Mouse (Mus musculus): ENCODE results near the gene Pdzd2. TPM values are rescaled to one million over a fixed set of nuclear protein-coding genes. Genes with fewer than 3 reads are reported as not detected.

Pdzd2 gene
- total RNA-seq, 2 experiments from 2014 or later, result 39.4 to 46.7 TPM

DNA sequence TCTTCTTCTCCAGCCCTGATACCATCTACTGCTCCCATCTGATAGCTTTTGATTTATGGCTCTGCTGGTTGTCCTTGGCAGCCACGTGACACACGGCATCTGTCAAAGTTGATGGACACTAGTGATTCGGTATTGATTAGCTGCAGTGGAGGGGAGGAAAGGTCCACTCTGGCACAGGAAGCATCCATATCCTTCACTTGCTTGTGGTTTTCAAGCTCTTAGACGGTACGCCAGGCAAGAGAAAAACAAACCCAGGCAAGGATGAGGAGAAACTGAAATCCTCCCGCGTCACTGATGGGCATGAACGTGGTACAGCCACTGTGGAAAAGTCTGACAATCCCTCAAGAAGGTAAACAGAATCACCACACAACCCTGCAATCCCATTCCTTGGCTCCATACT lies 113.6 kb downstream of the Pdzd2 start:
- DNase-seq (ENCODE audit: low spot score in 2 of 2), result no peak

DNA sequence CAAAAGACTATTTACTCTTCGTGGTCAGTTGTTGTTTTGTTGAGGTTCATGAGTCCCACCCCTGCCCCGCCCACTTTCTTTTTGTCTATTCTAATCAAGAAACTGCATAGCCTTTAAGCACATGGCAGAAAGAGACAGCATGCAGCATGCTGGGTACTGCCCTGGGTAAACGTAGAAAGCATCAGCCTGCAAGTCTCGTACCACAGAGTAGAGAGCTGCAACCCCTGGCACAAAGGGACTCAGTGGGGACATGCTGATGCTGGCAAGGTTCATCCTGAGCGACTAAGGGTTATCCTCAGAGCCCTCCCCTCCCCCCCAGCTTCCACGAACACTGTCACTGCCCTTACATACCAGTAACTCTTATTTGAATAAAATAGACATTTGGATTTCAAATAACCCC lies 114.2 kb downstream of the Pdzd2 start:
- DNase-seq (ENCODE audit: low spot score in 2 of 2), result no peak

DNA sequence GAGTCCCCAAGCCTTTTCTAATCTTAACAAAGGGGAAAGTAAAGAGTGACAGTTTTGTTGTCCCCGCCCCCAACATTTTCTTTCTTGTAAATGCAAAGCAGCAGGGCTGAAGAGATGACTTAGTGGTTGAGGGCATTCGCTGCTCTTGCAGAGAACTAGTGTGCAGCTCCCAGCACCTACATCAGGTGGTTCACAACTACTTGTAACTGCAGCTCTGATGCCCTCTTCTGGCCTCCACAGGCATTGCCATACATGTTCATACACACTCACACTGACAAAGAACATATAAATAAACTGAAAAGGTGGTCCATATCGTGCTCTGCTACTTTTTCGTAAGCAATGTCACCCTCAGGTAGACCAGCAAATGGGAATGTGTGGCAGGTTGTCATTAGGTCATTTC lies 116.2 kb downstream of the Pdzd2 start:
- DNase-seq (ENCODE audit: low spot score in 2 of 2), result no peak

DNA sequence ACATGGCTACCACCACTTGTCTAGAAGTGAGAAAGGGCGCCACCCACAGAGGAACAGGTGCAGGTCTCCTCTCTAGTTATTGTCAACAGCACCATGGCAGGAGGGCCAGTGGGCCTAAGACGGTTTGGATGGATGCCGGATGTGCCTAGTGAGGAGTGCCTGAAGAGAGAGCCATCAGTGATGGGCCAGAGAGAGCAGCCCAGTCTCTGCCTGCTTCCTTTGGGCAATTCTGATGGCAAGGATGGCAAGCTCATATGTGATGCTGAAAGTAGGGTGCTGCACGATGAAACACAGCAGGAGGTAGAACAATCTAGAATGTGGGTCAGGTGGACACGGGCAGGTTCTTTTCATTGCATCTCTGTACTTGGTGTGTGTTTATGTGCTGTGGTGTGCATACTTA lies 117.0 kb downstream of the Pdzd2 start:
- no peak for DNase-seq (ENCODE audit: low spot score in 2 of 2)

DNA sequence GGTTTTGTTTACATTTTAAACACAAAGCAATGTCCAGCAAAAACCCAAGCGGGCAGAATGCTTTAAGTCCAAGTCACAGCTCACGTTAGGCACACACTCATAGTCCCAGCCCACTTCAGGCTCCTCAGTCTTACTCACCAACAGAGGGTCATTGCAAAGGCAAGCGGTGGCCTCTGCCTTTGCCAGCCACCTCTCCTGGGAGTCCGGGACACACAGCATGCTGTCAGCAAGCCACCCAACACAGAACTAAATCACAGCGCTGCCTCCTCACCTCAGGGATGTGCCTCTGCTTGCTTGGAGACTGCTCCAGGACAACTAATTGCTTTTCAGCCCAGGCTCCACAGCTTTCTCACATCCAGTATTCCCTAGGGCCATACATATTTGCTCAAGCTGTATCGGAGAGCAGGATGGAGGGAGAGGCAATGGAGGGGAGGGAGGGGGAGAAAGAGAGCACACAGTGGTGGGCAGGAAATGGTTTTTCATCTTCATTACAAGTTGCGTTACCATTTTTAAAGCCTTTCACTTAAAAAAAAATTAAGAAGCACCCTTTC lies 117.6 kb downstream of the Pdzd2 start:
- DNase-seq (ENCODE audit: low spot score in 2 of 2), result no peak

DNA sequence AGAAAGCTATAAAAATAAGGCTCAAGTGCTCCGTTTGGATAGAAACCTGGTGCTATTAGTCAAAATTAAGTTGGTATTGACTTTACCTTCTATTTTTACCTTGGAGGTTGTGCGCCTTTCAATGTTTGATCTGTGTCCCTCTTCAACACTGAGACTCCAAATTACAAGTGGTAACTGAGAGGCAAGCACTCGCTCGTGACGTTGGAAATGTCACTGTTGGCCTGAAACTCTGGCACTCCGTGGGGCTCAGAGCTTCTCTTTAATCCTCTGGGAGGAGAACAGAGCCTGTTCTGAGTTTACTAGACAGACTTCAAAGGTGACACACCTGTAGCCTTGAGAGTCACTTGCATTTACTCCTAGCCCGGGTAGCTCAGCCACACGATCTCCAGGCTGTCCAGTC lies 120.5 kb downstream of the Pdzd2 start:
- no peak for DNase-seq (ENCODE audit: low spot score in 2 of 2)

DNA sequence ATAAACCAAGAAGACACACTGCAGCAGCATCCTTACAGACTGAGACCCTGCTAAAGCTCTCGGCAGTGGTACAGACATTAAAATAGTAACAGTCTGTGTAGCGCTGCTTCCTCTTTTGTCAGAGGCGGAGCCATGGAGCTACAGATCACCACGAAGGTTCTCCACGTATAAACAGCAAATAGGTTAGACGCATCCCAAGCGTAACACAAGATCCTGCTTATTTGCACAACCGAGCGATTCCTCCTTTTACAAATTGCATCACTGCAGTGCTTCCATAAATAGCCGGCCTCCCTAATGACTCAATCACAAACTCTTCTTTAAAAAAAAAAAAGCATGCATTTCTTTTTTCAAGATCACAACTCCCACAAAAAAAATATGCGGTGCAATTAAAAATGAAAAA lies 122.1 kb downstream of the Pdzd2 start:
- no peak for DNase-seq (ENCODE audit: low spot score in 2 of 2)

DNA sequence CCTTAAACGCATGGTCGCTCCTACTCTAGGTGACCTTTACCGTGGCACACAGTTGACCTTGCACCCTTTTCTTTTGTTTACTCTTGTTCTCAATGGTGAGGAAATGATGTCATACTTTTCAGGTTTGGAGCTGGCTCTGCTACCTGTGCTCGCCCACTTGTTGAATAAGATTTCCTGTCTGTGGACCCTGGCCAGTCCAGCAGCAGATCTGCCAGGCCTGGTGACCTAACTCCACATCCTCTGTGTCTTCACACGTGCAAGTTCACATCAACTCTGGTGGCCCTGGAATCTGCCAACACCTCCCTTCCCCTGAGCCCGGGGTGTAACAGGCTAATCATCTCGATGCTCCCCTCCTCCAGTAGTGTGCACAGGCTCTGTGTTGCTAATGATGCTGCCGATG lies 122.5 kb downstream of the Pdzd2 start:
- DNase-seq (ENCODE audit: low spot score in 2 of 2), result no peak

DNA sequence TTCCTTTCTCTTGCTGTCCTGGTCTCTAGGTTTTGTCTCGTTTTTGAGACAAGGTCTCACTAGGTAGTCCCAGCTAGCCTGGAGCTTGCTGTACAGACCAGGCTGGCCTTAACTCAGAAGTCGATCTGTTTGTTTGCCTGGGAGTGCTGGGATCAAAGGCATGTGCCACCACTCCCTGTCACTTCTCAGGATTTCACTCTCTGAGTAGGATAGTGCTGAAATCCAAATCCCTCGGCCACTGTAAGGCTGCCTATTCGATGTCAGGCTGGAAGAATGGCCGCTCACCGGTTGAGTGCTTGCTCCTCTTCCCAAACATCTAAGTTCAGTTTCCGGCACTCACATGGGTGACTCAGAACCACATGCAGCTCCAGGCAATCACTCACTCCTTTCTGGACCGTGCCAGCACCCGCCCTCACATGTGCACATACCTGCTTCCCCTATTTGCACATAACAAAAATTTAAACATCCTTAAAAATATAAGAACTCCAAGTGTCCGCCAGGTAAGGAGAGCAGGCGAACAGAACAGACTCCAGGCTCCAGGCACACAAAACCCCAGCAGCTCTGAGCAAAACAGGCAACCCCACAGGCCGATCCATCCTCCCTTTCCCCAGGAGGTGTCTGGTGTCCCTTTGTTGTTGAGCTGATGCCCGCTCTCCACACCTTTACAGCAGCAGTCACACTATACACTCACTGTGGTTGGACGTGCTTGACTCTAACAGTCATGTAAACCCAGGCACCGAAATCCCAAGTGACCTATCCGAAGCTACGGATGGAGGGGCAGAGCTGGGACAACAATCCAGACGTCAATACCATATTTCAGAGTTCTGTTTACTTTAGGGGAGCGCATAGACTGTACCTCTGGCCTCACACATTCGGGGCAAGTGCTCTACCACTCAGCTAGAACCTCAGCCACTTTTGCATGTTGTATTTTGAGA lies 124.5 kb downstream of the Pdzd2 start:
- DNase-seq (ENCODE audit: low spot score in 2 of 2), result no peak

DNA sequence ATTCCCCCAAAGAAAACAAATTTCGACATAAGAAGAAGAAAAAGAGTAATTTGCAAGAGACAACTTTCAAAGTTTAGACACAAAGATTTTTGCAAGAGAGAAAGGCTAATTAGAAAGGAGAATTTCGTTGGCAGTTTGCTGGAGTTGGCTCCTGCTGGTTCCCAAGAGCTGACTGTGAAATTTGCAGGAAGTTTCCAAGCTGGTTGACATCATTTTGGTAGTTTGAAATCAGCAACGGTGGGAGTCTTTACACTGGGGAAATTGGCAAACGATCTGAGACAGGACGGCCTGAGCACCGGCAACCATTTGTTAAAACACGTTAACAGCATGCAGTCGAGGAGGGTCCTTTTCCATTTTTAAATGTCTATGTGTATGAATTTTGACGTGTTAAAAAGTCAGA lies 125.7 kb downstream of the Pdzd2 start:
- DNase-seq (ENCODE audit: low spot score in 2 of 2), result peak; percentile 14 to 31

DNA sequence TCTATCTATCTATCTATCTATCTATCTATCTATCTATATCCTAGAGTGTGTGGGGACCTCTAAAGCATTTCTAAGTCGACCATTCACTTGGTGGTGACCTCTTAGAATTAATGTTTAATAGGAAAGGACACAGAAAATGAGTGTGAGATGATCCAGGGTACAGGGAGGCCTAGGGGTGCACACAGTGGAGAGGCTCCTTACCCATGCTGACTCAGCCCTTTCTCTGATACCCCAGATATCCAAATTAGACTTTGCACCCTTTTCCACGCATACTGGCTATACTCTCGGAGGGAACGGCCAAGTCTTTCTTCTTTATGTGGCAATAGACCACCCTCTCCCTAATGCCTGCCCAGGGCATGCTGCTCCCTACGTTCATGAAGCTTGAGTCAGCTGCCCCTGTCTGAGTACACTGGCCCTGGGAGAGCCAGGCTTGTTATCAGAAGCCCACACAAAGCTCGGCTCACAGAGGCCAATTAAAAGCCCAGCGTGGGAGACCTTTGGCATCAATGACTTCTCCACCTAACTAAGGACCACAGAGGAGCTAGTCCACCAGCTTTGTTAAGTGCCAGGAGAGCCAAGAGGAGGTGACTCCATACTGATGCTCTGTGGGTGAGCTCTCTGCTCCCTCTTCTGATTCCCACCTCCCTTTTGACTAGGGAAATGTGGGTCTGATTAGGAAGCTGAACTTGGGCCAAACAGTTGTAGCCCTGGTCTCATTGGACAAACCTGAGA lies 126.6 kb downstream of the Pdzd2 start:
- no peak for DNase-seq (ENCODE audit: low spot score in 2 of 2)

DNA sequence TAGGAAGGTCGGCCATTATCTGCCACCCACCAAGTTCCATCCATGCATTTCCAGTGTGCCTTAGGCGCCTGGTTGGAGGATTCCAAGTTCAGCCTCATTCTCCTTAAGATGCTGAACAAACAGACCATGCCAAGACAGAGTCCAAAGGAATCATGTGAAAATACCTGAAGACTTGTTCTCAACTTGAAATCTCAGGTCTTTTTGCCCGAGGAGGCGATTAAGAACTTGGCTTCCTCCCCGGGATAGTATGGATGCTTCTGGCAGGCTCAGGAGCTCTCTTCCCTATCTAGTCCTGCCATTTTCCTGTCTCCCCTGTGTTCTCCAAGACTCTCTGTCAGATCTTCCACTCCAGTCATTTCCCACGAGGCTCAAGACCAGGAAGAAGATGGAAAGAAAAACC lies 131.6 kb downstream of the Pdzd2 start:
- DNase-seq (ENCODE audit: low spot score in 2 of 2), result no peak

DNA sequence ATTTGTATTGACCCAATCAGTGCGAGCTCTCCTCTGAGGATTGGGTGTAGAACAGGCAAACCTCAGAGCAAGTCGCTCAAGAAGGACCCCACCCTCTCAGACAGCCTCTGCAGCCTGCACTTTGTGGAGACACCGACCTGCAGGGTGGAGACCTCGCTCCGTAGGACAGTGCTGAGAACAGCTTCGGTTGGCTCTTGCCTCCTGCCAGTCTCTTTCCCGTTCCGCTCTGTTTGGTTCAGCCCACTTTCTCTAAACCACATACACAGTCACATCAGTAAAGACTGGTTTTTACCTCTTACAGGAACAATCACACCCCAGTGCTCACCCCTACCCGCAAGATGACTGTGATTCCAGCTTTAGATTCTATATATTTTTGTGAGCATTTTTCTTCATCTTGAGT lies 133.4 kb downstream of the Pdzd2 start:
- no peak for DNase-seq (ENCODE audit: low spot score in 2 of 2)

DNA sequence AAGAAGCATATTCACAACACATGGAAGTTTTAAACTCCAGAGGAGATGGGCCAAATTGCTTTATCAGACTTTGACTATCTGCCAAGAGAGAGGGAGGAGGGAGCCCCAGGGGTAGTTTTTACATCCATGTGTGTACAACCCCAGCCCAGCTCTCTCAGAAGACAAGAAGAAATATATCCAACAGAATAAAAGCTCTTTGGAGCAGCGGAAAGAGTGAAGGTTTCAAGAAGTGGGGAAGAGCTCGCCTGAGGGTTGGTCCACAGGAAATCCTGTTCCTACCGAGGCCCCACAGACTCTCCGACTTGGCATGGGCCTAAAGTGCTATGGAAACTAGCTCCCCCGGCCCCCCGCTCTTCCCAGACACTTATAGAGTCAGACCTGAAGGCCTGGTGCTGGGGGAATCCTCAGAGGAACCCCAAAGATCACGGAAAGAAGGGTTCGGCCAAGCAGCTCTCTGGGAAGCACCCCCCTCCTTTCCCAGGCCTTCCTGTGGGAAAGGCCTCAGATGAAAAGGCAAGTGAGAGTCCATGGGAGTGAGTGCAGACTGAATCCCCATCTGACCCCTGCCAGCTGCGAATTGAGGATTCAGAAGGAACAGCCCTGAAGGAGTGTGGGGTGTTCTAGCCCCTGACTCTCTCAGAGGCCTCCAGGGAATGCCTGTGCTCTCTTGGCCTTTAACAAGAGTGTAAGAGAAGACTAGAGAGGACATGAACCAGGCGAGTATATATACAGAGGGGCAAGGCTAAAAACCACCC lies 134.3 kb downstream of the Pdzd2 start:
- no peak for DNase-seq (ENCODE audit: low spot score in 2 of 2)

DNA sequence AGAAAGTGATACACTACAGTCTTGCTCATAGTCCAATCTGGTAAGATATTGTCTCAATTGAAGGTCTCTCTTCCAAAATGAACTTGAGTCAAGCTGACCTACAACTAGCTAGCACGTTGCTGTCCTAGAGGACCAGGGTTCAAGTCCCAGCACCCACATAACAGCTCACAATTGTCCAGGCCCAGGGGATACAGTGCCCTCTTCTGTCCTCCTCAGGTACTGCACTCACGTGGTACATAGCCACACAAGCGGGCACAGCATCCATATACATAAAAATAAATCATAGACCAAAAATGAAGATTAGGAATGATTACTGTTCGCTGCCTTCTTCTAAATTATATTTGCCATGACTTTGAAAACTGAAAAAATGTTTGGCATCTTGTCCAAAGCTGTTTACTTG lies 136.1 kb downstream of the Pdzd2 start:
- DNase-seq (ENCODE audit: low spot score in 2 of 2), result no peak

DNA sequence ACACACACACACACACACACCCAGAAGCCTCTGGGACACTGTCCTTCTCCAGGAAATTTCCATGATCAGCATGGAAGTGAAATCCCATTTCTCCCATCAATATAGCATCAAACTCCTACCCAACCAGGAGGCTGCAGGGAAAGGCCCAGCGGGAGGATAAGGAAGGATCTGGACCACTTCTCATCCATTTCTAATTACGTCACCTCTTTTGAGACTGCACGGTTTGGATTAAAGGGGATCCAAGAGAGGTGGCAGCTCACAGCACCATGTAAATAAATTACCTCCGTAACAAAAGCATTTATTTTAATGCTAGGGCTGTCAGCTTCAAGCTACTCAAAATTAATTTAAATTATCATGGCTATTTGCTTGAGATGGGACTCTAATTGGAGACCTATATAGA lies 146.6 kb downstream of the Pdzd2 start:
- no peak for DNase-seq (ENCODE audit: low spot score in 2 of 2)

DNA sequence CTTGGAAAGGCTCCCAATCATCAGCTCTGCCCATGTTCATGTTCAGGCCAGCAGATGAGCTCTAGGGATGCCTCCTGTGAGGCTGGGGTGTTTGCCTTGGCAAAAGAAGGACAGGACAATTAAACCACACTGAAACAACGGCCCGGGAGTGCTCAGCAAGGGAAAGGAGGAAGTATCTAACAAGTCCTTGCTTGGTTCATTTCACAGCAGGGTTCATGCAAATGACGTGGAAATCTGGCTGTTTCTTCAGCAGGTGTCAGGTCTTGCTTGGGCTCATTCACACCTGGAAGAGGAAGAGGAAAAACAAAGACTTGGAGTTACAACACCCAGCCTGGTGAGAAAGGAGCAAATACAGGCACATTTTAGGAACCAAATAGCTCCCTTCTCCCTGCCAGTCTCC lies 147.1 kb downstream of the Pdzd2 start:
- no peak for DNase-seq (ENCODE audit: low spot score in 2 of 2)

DNA sequence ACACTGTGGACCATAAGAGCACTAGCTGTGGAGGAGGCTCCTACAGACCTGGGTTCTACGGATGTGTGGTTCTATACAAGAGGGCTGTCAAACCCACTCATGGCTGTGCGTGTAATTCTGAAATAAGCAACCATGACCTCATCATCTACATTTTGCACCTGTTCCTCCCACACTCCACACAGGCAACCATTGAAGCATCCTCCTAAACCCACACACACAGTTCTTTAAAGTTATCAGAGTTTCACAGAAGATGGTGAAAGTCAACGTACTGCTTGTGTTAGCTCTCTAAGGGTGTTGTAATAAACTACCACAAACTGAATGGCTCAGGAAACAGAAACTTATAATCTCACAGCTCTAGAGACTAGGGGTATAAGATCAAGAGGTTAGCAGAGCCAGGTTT lies 151.1 kb downstream of the Pdzd2 start:
- no peak for DNase-seq (ENCODE audit: low spot score in 2 of 2)

DNA sequence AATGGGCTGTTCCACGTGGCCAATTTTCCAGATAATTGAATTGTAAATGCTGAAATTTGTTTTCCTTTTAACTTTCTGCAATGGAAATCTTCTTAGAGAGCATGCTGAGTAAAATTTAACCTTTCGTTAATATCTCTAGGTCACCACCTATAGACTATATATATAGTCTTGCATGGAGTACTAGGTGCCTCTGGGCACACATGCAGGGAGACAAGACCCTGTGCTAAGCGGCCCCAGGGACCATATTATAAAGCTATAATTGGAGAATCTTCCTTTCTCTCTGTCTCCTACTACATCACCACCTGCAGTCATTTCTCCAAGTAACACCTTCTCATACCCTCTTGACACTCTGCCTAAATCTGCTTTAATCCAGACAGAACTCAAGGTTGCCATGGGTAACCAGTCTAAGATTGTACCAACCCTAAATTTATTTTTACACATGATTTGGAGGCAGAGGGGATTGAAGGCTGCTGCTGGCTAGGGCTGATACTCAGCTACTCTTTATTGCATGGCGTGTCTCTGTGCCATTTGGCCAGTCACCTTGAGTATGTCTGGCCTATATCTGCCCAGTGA lies 152.8 kb downstream of the Pdzd2 start:
- no peak for DNase-seq (ENCODE audit: low spot score in 2 of 2)

DNA sequence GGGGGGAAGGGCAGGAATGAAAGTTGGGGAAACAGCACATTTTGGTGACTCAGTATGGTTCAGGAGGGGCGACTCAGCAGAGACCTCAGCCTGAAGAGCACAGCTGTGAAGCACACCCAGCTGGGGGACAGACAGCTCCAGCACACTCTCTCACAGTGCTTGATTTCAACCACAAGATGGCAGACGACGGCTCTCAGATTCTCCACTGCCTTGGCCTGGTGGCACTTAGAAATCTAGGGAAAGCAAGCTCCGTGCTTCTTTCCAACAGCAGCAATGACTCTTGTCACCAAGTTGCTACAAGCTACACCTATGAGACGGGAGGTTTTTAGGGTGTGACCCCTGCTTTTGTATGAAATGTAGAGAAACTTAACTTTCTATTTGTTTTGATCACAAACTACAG lies 153.6 kb downstream of the Pdzd2 start:
- peak; percentile 73 to 76 for DNase-seq (ENCODE audit: low spot score in 2 of 2)

DNA sequence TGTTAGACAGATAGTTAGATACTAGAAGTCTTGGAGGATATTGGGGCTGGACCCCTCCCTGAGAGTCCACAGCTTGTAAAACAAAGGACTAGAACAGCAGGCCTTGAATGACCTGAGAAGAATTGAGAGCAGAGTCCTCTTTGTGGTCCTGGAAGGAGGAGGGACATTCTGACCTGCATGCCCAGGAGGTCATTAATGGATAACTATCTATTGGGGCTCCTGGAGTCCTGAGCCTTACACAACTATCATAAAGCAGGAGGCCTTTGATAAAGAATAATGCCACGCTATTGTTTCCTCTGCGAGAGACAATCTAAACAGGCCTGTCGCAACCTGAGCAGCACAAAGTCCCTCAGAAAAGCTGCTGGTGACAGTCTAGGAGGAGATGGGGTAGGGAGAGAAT lies 156.7 kb downstream of the Pdzd2 start:
- no peak for DNase-seq (ENCODE audit: low spot score in 2 of 2)
